Mouse (Mus musculus) right cerebral cortex, postnatal 36 days (tissue): Measurements from ENCODE around the gene Zfp593.

Experiments
- DNase-seq, 2 experiments: peaks; one replicate each; pipeline ENCODE4 v3.0.0; 2022; ENCODE audit warnings: low spot score in 2 of 2, mixed read lengths in 1 of 2

Gene Zfp593

DNA sequence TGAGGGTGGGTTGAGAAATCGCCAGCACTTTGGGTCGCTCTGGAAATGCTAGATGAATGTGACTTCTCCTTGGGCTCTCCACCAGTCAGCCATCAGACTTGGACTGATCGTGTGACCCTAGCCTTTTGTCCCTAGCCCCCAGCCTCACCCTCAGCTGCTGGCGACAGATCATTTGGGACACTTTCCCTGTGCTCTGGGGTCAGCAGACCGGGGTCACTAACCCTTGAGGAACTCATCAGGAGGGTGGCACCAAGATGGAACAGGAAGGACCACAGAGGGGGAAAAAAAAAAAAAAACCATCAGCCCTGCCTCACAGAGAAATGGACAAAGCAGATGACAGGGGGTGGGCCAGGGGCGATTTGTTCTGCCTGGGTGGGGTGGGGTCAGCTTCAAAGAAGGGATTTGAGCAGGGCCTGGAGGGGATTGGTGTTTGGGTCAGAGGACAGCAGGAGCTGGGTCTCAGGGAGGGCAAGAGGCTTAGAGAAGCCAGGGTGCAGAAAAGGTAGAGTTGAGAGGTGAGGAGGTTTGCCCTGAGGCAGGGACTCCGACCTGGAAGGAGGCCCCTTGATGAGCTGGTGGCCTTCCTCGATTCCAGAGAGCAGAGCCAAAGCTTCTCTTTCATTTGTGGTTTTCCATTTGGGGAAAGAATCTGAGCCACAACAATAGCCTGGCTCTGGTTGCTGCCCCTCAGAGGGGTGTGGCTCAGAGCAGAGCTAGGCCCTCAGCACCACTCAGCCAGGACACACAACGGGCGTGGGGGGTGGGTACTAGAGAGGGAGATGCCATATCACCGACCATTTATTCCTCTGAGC is 12.0 kb upstream of the Zfp593 start:
- no peak for DNase-seq

DNA sequence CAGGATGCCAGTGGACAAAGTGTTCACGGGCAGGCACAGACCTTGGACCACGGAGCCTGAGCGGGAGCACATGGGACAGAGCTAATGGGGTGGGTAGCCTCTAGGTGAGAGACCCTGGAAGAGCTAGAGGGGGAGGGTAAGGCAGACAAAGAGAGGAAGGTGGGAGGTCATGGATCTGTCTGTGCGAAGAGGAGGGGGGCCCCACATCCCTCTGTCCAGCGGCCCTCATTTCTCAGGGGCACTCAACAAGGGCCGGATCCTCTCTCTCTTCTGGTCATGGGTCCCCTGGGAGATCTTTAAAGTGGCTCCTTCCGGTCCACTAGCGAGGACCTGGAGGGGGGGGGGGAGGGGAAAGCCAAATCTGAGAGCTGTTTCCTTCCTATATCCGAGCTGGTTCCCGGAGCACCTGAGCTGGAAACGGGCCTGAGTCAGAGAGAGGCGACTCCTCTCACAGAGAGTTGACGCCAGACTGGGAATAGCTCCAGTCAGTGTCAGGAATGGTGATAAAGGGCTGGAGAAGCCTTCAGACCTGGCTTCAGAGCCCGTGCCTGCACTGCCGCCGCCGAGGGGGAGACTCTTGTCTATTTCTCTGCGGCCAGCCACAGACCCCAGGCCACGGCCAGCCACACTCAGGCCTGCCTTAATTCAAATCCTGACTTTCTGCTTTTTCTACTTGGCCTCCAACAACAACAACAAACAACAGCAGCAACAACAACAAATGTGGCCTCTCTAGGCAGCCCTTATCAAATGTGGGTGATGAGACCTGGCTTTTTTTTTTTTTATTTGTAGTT is 11.2 kb upstream of the Zfp593 start:
- DNase-seq, result no peak

DNA sequence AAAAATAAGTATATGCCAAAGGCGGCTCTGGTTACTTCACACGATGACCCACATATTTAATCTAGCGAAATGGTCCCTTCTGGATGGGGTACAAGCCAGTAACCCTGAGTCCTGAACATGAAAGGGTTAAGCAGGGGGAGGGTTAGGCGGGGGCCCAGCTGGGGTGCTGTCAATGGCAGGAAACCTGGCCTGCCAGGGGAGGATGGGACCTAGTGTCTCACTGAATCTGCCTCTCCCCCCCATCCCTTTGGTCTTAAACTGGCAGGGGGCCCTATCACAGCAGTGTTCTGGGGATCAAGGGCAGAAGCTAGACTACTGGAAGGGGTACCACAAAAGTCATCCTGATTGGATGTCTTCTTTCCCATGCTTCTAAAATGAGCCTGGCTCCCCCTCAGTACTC is 10.5 kb upstream of the Zfp593 start:
- DNase-seq, result no peak

DNA sequence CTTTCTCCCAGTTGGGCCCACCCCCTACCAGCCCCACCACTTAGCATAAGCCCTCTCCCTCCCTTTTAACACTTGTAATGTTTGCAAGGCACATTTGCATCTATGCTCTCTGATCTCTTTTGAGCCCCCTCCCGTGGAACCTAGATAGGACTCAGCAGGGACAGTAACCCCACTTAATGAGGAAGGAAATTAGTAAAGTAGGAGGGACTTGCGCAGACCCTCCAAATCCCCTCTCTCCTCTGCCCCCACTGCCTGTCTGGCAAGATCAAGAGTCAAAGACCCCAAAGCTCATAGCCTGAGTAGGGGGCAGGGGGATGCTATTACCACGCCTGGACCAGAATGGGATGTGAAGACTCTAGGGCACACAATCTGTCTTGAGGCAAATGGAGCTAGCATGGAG is 9.4 kb upstream of the Zfp593 start:
- DNase-seq, result no peak

DNA sequence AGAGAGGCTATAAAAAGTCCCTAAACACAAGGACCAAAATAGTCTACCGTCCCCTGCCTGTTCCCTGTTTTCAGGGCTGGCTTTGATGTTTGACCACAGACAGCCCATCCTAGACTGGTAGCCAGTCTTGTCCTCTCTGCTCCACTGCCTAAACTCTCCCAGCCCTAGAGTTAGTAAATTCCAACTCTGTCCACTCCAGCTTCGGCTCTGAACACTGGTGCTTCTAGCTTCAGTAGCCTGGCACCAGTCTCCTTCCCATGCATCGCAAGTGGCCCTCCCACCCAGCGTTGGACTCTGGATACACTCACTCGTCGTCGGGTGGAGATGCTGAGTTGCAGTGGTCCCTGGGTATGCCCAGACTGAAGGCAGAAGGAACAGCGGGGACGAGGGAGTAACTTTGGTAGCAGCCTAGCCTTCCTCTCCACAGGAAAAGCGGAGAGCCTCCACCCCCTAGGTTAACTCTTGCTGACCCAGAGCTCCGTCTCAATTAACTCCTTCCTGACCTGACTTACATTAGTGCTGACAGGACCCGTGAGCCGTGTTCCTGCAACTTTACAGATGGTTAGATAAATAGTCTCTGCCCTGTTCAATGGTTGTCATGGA is 8.4 kb upstream of the Zfp593 start, which contains the start of gene Grrp1:
Gene Grrp1 (minus strand): TSS at position 385 of the 603 bp plus-strand sequence.
- no peak for DNase-seq

DNA sequence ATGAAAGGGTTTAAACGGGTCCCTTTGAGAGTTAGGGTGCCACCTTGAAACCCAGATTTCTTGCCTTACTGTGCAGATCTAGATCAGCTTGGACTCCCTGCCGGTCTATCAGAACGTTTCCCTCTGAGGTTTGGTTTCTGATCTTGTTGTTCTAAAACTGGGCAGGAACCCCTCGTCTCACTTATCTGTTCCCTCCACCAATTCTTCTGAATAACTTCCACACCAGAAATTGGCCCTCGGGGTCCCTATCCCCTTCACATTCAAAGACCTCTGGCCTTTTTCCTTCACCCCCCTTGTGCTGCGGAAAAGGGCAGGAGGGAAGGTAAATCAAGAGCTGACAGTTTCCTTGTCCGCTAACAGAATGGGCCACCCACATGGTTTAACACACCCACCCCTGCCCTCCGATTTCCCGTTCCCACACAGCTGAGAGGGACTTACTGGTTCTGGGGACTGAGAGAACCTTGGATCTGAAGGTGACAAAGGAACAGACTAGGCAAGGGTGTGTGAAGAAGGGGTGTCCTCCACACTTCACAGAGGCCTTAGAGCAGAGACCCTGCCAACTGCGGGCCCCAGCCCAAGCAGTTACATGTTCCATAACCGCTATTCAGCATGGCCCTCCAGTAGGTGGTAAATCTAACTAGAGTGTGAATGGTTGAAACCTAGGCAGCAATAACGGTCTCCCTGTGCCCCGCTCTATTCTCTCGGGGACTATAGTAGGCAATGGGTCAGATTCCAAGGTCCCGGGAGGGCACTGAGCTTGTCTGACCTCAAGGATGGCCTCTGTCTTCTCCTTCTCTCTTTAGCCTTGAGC is 7.7 kb upstream of the Zfp593 start:
- DNase-seq, result no peak

DNA sequence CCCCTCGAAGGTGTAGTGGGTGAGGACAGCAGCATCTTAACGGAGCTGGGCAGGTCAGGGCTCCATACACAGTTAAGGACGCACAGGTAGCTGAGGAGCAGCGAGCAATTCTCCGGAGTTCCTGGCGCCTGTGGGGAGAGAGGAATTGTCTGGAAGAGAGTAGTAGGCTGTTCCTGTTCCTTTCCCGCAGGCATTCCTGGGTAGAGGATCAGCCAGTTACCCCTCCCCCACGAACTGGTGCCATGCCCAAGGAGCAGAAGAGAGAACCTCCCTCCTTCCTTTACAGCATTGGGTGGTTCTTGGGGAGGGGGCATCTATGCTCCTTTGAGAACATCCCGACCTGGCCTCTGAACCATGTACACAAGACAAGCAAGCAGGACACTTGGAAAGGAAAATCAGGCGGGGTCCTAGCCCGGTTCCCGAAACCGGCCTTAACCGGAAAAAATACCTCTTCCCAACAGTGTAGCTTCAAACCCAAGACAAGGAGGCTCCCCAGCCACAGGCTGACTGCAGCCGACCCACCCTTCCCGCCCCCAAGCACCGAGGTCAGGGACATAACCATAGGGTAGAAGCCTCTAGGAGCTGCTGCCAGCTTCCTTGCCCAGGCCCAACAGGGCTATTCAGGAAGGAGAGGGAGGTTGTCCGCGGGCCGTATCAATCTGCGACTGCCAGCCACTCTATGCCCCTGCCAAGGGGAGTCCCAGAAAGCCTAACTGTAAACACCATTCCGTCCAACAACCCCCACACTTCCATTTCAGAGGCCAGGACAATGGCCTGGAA is 6.9 kb upstream of the Zfp593 start:
- no peak for DNase-seq

DNA sequence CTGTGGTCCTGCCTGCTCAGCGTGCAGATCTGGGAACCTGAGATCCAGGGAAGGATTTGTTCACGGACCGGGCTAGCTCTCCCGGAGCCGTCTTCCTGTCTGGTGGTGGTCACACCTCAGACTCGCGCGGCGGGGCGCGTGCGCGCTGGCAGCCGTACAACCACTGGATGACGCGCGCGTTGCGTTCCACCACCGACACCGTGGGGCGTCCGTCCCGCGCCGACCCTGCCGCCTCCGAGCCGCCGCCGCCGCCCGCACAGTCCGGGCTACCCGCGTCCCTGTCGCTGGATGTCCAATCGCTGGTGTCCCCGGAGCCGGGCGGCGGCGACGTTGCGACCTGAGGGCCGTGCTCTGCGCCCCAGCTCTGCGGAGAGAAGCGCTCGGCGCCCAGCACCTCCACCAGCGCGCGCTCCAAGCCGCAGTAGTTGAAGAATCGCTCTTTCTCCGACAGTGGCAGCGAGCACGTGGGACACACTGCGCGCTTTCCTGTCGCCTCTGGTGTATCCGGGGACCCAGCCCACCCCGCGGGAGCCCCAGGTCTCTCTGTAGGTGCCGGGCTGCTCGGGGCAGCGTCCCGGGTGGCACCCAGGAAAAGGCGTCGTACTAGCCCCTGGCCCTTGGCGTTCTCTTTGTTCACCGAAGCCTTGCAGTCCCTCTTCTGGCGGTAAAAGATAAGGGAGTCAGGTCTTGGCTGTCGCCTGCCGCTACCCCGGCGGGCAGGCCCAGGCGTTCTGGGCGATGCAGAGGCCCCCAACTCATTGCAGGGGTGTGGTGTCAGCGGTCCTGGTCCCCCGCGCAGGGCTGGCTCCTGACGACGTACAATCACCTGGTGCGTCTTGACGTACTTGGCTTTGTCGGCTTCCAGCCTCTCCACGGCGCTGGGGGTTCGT is 6.1 kb upstream of the Zfp593 start:
- peak; percentile 34 for DNase-seq

DNA sequence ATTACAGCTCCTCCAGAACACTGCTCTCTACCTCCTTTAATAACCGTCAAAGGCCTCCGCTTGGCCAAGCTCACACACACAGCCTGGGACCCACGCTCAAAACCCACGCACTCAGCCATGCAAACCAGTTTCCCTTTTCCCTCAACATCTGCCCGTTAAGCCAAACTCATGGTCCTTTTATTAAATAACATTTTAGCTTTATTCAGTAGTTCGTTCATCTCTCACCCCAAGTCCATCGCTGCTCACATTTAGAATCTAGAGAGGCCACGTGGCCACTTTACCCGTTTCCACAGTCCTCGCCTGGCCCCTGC is 5.5 kb upstream of the Zfp593 start:
- no peak for DNase-seq

DNA sequence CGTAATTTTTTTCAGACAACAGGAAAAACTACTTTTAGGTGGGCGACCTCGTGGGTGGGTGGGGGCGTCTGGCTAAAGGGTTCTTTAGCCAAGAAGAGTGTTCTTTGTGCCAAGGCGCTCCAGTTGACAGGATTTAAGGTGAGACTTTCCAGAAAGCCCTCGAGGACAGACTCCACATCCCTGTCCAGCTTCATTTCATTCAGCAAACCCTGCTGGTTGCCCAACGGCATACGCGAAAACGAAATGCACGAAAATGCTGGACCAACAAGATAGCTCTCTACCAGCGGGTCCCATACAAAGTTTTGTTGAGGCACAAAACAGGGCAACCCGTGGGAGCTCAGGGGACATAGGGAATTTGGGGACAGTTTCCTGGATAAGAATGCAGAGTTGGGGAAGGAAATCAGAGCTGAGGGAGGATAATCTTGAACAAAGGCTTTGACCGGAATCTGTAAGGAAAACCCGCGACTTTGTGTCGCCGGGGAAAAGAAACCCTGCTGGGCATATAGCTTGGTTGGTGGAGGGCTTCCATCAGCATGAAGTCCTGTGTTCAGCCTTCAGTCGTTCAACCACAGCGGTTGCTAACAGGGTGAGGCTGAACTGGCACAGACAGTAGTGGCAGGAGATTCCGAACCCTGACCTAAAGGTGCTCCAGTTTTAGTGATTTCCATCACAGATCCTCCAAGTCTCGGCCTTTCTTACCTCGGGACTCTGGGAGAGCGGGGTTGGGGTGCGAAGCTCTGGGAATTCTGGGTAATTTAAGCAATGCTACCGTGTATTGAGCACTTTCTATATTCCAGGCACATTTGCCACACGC is 4.9 kb upstream of the Zfp593 start:
- DNase-seq, result no peak

DNA sequence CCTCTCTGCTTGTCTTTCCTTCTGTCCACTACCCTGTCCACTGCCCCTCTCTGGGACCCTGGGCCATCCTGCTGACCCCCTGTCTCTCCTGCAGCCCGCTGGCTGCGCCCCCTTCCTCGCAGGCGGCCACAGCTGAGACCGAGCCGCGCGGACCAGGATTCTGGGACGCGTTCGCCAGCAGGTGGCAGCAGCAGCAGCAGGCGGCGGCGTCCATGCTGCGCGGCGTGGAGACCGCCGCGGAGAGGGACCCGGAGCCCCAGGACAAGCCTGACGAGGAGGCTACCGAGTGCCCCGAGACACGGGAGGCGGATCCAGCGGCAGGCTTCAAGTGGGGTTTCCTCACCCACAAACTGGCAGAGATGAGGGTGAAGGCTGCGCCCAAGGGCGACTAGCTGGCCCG is 4.3 kb upstream of the Zfp593 start:
- peak; percentile 23 to 28 for DNase-seq

DNA sequence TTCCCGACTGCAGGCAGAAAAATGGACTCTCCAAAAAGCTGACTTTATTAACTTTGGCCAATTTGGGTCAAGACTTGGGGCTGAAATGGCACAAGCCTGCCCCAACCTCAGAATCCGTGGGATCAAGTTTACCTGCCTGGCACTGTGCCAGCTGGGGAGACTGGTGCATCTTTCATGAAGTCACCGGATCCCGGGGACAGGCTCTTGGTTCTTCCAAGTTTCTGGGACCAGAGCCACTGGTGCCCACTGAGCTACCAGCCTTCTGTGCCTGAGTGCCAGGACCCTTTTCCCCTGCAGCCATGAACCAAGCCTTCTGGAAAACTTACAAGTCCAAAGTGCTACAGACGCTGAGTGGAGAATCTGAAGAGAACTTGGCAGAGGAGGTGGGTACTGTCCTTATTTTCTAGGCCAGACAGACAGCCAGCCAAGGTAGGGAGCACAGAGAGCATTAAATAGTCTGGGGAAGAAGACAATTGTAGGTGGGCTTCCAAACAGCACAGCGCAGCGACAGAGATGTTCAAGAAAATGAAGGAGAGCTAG is 1.4 kb upstream of the Zfp593 start, which contains the start of gene Gm30191:
Gene Gm30191 (plus strand): TSS at position 217 of the 540 bp plus-strand sequence.
- DNase-seq, result no peak

DNA sequence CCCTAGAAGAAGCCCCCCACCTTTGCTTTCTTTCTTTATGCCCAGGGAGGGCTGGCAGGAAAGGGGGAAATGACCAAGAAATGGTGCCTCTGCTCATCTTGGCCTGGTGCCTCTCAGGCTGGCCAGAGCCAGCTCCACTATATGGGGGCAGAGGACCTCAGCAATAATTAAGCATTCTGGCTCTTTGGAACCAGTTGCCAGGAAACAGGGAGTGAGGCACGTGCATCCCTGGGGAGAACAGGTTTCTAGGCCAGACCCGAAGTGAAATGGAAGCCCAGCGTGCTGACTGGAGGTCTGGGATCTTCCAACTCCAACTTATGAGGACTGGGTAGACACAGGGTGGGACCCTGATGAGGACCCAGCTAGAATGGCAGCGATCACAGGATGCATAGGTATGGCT is 864 bp upstream of the Zfp593 start:
- DNase-seq, result no peak

DNA sequence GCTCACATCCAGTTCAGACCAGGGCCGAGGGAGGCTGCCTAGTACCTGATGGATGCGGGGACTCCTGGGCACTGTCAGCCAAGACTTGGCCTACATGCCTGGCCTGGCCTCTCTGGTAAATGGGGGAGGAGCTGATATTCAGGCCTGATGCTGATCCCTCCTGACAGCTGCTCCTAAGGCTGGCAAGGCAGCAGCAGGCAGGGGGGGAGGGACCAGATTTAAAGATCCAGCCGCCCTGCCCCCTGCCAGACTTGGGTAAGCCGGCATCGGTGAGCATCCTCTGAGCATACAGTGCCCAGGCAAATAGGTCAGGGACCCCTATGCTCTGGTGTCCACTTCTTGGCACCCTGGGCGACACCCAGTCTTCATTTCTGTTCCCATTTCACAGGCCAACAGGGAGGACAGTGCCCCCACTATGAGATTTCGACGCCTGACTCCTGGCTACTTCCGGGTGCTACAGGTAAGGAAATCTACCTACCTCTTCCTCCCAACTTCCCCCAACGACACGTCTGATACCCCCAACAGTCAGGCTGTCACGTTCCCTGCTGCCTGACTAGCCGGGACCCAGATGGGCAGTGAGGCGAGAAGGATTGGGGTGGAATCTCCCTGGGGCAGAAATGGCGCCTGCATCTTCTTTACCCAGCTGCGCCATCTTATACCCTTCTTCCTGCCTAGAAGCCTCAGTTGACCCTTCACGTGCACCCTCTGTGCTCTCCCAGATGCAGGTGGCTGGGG is 1.7 kb downstream of the Zfp593 start, which contains the start of gene E130218I03Rik:
Gene E130218I03Rik (plus strand): TSS at position 147 of the 735 bp plus-strand sequence.
- no peak for DNase-seq

DNA sequence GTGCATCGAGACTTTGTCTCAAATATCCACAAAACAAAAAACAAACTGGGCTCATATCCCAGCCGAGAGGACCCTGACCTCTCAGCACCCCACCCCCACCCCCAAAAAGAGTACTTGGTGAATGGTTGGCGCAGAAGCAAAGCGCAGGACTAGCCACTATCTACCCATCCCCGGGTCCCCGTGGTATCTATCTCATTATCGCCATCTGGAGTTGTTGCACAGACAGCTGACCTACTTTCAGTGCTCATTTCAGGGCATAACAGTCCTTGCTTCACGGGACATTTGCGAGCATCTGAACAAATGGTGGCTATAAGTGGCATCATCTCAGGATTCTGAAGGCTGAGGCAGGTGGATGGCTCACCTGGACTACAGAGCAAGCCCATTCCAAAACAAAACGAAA is 6.7 kb downstream of the Zfp593 start:
- no peak for DNase-seq

DNA sequence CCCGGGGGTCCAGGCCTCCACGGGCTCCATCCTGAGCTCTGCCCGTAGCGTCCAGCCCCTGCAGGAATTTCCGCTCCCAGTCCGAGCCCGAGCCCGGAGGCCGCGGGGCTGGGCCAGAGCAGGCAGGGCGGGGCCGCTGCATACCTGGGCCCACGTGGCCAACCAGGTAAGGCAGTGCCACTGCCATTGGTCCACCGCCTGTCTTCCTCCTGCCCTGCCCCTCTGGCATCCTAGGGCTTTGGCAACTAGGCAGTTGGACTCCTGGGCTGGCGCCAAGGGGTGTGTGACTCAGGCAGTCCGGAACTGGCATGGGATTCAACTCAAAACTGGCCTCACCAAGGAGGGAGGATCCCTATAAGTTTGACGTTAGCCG is 7.1 kb downstream of the Zfp593 start, which contains the start of gene Cnksr1:
Gene Cnksr1 (minus strand): TSS at position 121 of the 373 bp plus-strand sequence.
- no peak for DNase-seq

DNA sequence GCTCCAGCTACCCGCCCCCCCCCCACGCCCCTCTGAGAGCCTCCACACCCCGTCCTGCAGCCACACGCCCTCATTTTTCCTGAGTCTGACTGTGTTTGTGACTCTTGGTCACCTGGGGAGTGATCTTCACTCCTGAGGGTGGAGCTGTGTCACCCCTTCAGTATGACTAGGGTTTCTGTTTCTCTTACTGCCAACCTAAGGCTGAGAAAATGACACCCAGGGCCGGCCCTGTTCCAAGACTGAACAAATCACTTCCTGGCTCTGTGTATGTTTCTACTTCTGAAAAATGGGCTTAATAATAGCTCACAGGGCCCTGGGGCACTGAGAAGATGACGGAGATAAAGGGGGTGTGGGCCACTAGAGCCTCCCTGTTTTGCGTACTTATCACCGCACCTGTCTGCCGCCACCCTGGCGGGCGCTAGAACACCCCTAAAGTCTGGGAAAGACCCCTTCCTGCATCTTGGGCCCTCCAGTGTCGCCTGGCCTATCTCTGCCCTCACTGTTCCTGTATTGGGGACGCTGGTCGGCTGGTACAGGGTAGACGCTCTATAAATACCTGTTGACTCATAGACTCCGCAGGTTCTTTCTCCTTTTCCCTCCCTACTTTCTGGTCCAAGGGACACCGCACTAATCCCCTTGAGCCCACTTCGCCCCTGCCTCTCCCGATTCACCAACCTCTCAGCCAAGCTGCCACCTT is 7.7 kb downstream of the Zfp593 start:
- DNase-seq, result no peak
